Comparison of ENCODE assay signal across 21 mouse cellular contexts in genomic region chr6:113120806-113121205, GRCm38 (mm10). TPM values are rescaled to one million over a fixed set of nuclear protein-coding genes. Genes with fewer than 3 reads are reported as not detected.
DNase-seq lines count a peak whose midpoint lies in the region; ATAC-seq and TF ChIP-seq lines count a peak whose summit lies in the region.
"Had no signal": no experiment of that assay in that cellular context is flagged by ENCODE, and none has a peak within 500 bp of the region (broad histone marks: within the 10 kb centered on the region; RNA-seq: fewer than 3 reads in every experiment).

No protein-coding gene starts in this region.

- intact Hi-C loops in gastrocnemius, adult 2 months (cut with DNase I): no loop called here

- peak; percentile 89 for ATAC-seq in megakaryocyte, adult 5-6 weeks (ENCODE audit: poor library complexity, severe bottlenecking)
- ATAC-seq: forebrain, embryonic 14.5 days; midbrain, embryonic 13.5 days had no signal

- H3K4me1 ChIP-seq in lung, adult 2 months (ENCODE audit: control insufficient read depth, insufficient read depth, low read length): no peaks in the 10 kb centered on the region
- H3K4me1 ChIP-seq: hindbrain, embryonic 12.5 days; kidney, embryonic 15.5 days; limb, embryonic 10.5 days; midbrain, embryonic 13.5 days; neural tube, embryonic 12.5 days had no signal

- H3K4me3 ChIP-seq in gastrocnemius, adult 2 months: no peak overlapping the region
- no peak overlapping the region for H3K4me3 ChIP-seq in lung, adult 2 months (replicated peaks; ENCODE audit: extremely low read depth, low read depth, low read length)
- H3K4me3 ChIP-seq: heart, adult 2 months; hindbrain, embryonic 12.5 days; kidney, embryonic 15.5 days; limb, embryonic 10.5 days; midbrain, embryonic 13.5 days; neural tube, embryonic 12.5 days had no signal

- TF ChIP-seq POLR2A in lung, adult 2 months (IDR thresholded peaks at IDR 0.05; ENCODE audit: borderline replicate concordance, extremely low read depth, low read depth, low read length): no peak

- H3K27ac ChIP-seq in gastrocnemius, adult 2 months: no peak overlapping the region
- H3K27ac ChIP-seq: heart, adult 2 months; hindbrain, embryonic 12.5 days; kidney, embryonic 15.5 days; limb, embryonic 10.5 days; midbrain, embryonic 13.5 days; neural tube, embryonic 12.5 days had no signal

- TF ChIP-seq CTCF in gastrocnemius, adult 2 months (IDR thresholded peaks at IDR 0.05): no peak
- no peak for TF ChIP-seq CTCF in lung, adult 2 months (IDR thresholded peaks at IDR 0.05; ENCODE audit: insufficient read depth, low read length)

- peak; percentile 17 for DNase-seq in gastrocnemius, adult 2 months
- DNase-seq in gastrocnemius, postnatal 10 days: no peak
- peak; percentile 29 for DNase-seq in lung, postnatal 25 days (ENCODE audit: low spot score)
- DNase-seq in lung, adult 2 months: no peak
- DNase-seq in kidney, postnatal 25 days: no peak
- DNase-seq in yolk sac, embryonic 10.5 days (ENCODE audit: low spot score): no peak
- DNase-seq: B cell, adult 2 months; cerebellum, adult 8-10 months; kidney, adult 11 months; liver; retina, postnatal 1 day; right cerebral cortex, postnatal 25 days; spleen, adult 18-20 months had no signal

- 85% methylated on average over 10 of the region's 10 CpGs for WGBS in lung, adult 2 months

RNA-seq across cellular contexts. Expression of gene Setd5, which starts 43.6 kb away (rescaled TPM):
- 10 to 100 TPM; 28.4 to 29.3 TPM for total RNA-seq in gastrocnemius, adult 2 months (2021)
- 10 to 100 TPM; 54.8 to 82.3 TPM for total RNA-seq in gastrocnemius, postnatal 10 days (2021)
- polyA plus RNA-seq in lung, adult 2 months (2012; rRNA removed): 28.7 and 30.6 TPM in 2 replicates
- 81.1 and 84.2 TPM in 2 replicates for total RNA-seq in megakaryocyte, adult 5-6 weeks (2015)
- total RNA-seq in megakaryocyte, adult 5-6 weeks (2017): 46.1 and 63.6 TPM in 2 replicates

Comparison
In these comparisons a context has a peak if more than half of its experiments do, and no peak if none do; other contexts are left out.
1. DNase-seq: peak in gastrocnemius, adult 2 months (single experiment) and lung, postnatal 25 days (single experiment); none in gastrocnemius, postnatal 10 days (single experiment), lung, adult 2 months (single experiment), kidney, postnatal 25 days (0 of 2) and yolk sac, embryonic 10.5 days (single experiment).